Mouse (Mus musculus) liver, adult 2 months (tissue): ENCODE data around the gene Ntn1.

Experiments
- CTCF ChIP-seq: fragments of 200-500 bp; IDR thresholded peaks from 2 replicates; pipeline ENCODE4 v1.5.1; 2011; ENCODE audit warnings: low read depth, low read length, control low read depth
- POLR2A ChIP-seq: fragments of 200-500 bp; IDR thresholded peaks from 2 replicates; pipeline ENCODE4 v1.6.1; 2011; ENCODE audit warnings: low read length, control low read depth; ENCODE audit not compliant: insufficient read depth; ENCODE audit errors: extremely low read depth

GRCm38 (mm10) chr11:68263100-68263499, 137.5 kb downstream of the Ntn1 start:
- TF ChIP-seq CTCF (no peak), POLR2A (no peak)
